In the genomic region with DNA sequence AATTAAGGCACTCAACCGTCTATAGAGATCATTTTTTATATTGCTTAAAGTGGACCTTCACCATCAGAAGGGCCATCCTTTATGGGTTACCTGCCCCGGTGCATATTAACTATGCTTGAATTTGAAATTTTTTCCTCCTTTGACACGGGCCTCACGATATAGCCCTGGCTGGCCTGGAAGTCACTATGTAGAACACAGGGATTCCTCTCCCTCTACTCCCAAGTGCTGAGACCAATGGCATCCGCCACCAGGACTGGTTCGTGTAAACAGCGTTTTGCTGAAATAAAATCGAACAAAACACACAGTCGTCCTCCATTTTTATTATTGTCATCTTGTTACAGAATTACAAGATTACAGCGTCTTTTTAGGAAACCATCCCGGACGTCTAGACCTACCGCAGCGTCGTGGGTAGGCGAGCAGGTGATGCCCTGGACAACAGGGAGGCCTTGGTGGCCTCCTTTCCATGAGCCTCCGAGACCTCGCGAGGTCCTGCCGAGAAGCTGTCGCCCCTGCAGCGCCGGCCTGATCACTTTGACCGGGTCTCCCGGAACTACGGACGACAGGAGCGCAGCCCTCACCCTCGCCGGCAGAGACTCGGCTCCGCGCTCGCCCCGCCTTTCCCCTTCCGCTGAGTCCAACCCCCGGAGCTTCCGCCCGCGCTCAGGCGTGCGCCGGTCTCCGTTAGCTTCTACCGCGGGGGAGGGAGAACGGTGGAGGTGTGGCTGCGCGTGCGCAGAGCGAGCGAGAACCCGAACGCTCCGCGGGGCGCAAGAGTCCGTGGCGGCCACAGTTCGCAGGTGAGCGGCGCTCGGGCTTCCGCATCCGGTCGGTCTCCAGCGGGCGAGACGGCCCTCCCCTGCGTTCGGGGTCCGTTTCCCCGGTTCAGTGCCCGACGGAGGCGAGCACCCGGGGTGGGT, we compare ENCODE assay signal across 8 mouse cellular contexts. TPM values are rescaled to one million over a fixed set of nuclear protein-coding genes. Genes with fewer than 3 reads are reported as not detected.
DNase-seq lines count a peak whose midpoint lies in the region; ATAC-seq lines count a peak whose summit lies in the region.

No protein-coding gene starts in this region.

- peak; percentile 98 for ATAC-seq in inflammation-experienced regulatory T-cells, adult 6 months
- peak; percentile 99 for ATAC-seq in megakaryocyte-erythroid progenitor cell, adult 5-6 weeks (replicated peaks; ENCODE audit: low FRiP score, low TSS enrichment, poor library complexity, severe bottlenecking)

- DNase-seq in adipocyte (ENCODE audit: low spot score): peak; percentile 94
- peak; percentile 96 for DNase-seq in embryo, embryonic 10 days (ENCODE audit: low spot score)
- peak; percentile 96 for DNase-seq in gastrocnemius, postnatal 10 days
- peak; percentile 93 to 97 for DNase-seq in left cerebral cortex, postnatal 10 days (ENCODE audit: extremely low spot score in 1 of 2, low spot score in 2 of 2)
- DNase-seq in right cerebral cortex, postnatal 25 days: peak; percentile 97
- DNase-seq in urinary bladder, postnatal 4 days (ENCODE audit: low spot score in 2 of 2): peak; percentile 94 to 95

- intact Hi-C loops in left cerebral cortex, postnatal 10 days (cut with DNase I): no loop called here

RNA-seq across cellular contexts. Expression of a gene that starts 11.3 kb away (rescaled TPM):
- 1 to 10 TPM; 7.7 to 9.5 TPM for total RNA-seq in gastrocnemius, postnatal 10 days (2021)
- polyA plus RNA-seq in inflammation-experienced regulatory T-cells, adult 6 months (2017; shearing (Covaris generic)): 10 to 100 TPM in 2 of 3 experiments, 1 to 10 TPM in 1; 9.7 to 11.4 (median 11.0) TPM
- total RNA-seq in left cerebral cortex, postnatal 10 days (2021): 10 to 100 TPM; 38.2 to 42.7 TPM
- total RNA-seq in megakaryocyte-erythroid progenitor cell, adult 5-6 weeks (2014; fragmentation: Nextera tagmentation): 8.5 and 15.4 TPM in 2 replicates
- total RNA-seq in megakaryocyte-erythroid progenitor cell, adult 5-6 weeks (2017): 15.5 and 25.4 TPM in 2 replicates

RNA-seq across cellular contexts. Expression of a gene that starts 11.6 kb away (rescaled TPM):
- total RNA-seq in gastrocnemius, postnatal 10 days (2021): 10 to 100 TPM; 13.0 to 15.0 TPM
- polyA plus RNA-seq in inflammation-experienced regulatory T-cells, adult 6 months (2017; shearing (Covaris generic)): 10 to 100 TPM; 25.0 to 44.3 (median 33.7) TPM
- total RNA-seq in left cerebral cortex, postnatal 10 days (2021): 10 to 100 TPM; 16.6 to 17.3 TPM
- total RNA-seq in megakaryocyte-erythroid progenitor cell, adult 5-6 weeks (2014; fragmentation: Nextera tagmentation): 20.9 and 28.4 TPM in 2 replicates
- 23.3 and 45.9 TPM in 2 replicates for total RNA-seq in megakaryocyte-erythroid progenitor cell, adult 5-6 weeks (2017)

RNA-seq across cellular contexts. Expression of a gene that starts 47.9 kb away (rescaled TPM):
- total RNA-seq in gastrocnemius, postnatal 10 days (2021): 1,000 to 10,000 TPM; 2,072 to 2,481 TPM
- 100 to 1,000 TPM; 166 to 235 (median 173) TPM for polyA plus RNA-seq in inflammation-experienced regulatory T-cells, adult 6 months (2017; shearing (Covaris generic))
- 100 to 1,000 TPM; 666 to 701 TPM for total RNA-seq in left cerebral cortex, postnatal 10 days (2021)
- total RNA-seq in megakaryocyte-erythroid progenitor cell, adult 5-6 weeks (2014; fragmentation: Nextera tagmentation): 51.8 and 73.7 TPM in 2 replicates
- 122 and 140 TPM in 2 replicates for total RNA-seq in megakaryocyte-erythroid progenitor cell, adult 5-6 weeks (2017)

Comparison
In these comparisons a context has a peak if more than half of its experiments do, and no peak if none do; other contexts are left out.
1. Peak in every context shown above with its lines: DNase-seq and ATAC-seq.
2. RNA of a gene that starts 47.9 kb away (total RNA-seq): 2,072 to 2,481 TPM in gastrocnemius, postnatal 10 days and 666 to 701 TPM in left cerebral cortex, postnatal 10 days; 51.8 to 140 TPM in megakaryocyte-erythroid progenitor cell, adult 5-6 weeks; every median in the first group is over 4 times any median in the second.